Mouse (Mus musculus): ENCODE data around the gene Vgll4. TPM values are rescaled to one million over a fixed set of nuclear protein-coding genes. Genes with fewer than 3 reads are reported as not detected.
"Not testable (repeated sequence)": the region's sequence is repeated elsewhere in the genome, so short reads cannot be mapped to it uniquely, and the experiment has no call there.

Gene Vgll4
- total and polyA plus RNA-seq, 2 experiments from 2014 or later: 49.4 to 85.4 TPM

DNA sequence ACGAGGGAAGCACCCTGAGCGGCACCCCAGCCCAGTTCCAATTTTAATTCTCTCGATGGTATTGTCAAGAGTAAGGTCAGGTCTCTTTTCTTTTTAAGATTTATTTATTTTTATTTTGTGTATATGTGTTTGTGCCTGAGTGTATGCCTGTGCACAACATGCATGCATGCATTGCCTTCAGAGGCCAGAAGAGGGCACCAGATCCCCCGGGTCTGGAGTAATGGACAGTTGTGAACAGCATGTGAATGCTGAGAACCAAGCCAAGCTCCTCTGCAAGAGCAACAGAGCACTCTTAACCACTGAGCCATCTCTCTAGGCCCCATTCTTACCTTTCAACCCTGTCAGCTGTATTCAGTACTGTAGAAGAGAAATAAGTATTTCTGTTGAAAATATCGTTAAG, 42.4 kb downstream of the Vgll4 start:
- no peaks in the 10 kb centered on the region for H3K27me3 ChIP-seq (ENCODE audit: insufficient read depth, low read length)
- DNase-seq (ENCODE audit: low spot score): no peak
- 0 out of 2 replicates have a peak, but pooled peaks cover 9% of the 10 kb centered on the region for H3K4me1 ChIP-seq (ENCODE audit: insufficient read depth, low read length)
- peak; percentile 57 for TF ChIP-seq CTCF (IDR thresholded peaks at IDR 0.05; ENCODE audit: low read depth)
- no peak overlapping the region for H3K4me3 ChIP-seq (ENCODE audit: low read length)
- no peak overlapping the region for H3K9ac ChIP-seq (replicated peaks; ENCODE audit: low read length)
- 90% methylated on average over 5 of the region's 5 CpGs for WGBS
- H3K4me2 ChIP-seq (ENCODE audit: low read depth, low read length): no peak overlapping the region
- H3K27ac ChIP-seq: no peak overlapping the region
- no peaks in the 10 kb centered on the region for H3K36me3 ChIP-seq (ENCODE audit: insufficient read depth, low read length)
- ATAC-seq: no peak
- H3K9me3 ChIP-seq (ENCODE audit: low read length): no peaks in the 10 kb centered on the region

DNA sequence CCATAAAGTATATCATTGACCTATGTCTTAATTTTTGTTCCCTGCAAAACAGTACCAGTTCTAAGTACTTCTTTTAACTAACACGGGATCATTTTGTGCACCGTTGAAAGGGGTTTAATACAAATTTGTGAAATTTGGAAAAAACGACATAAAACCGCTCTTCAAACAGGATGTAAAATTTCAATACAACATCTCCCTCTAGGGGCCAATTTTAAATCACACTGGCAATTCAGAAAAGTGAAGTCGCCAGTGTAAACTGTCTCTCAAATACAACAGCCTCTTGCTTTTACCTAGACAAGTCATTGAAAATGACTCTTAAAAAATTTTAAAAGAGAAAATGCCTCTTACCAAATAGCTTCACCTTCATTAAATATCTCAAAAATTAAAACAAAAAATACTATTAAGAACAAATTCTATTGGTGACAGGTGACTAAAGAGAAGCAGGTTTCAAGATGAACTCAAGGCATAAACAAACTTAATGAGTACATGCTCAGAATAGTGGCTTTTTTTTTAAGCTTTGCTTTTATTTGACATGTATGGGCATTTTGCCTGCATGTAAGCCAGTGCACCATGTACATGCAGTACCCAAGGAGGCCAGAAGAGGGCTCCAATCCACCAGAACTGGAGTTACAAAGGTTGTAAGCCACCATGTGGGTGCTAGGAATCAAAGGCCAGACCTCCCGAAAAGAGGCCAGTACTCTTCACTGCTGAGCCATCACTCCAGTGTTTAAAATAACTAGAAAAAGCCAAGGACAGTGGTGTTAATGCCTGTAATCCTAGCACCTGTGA, 43.2 kb downstream of the Vgll4 start:
- Histone ChIP-seq H3K4me3 (ENCODE audit: low read length) (no peak overlapping the region), H3K27me3 (ENCODE audit: insufficient read depth, low read length) (no peaks in the 10 kb centered on the region), H3K9me3 (ENCODE audit: low read length) (no peaks in the 10 kb centered on the region), H3K36me3 (ENCODE audit: insufficient read depth, low read length) (no peaks in the 10 kb centered on the region), H3K9ac (replicated peaks; ENCODE audit: low read length) (no peak overlapping the region), H3K4me1 (ENCODE audit: insufficient read depth, low read length) (0 out of 2 replicates have a peak, but pooled peaks cover 4% of the 10 kb centered on the region), H3K4me2 (ENCODE audit: low read depth, low read length) (no peak overlapping the region), H3K27ac (no peak overlapping the region)
- ATAC-seq (no peak), DNase-seq (ENCODE audit: low spot score) (peak; percentile 86)
- peak; percentile 63 for TF ChIP-seq CTCF (IDR thresholded peaks at IDR 0.05; ENCODE audit: low read depth)
- 33% methylated on average over 6 of the region's 6 CpGs for WGBS

DNA sequence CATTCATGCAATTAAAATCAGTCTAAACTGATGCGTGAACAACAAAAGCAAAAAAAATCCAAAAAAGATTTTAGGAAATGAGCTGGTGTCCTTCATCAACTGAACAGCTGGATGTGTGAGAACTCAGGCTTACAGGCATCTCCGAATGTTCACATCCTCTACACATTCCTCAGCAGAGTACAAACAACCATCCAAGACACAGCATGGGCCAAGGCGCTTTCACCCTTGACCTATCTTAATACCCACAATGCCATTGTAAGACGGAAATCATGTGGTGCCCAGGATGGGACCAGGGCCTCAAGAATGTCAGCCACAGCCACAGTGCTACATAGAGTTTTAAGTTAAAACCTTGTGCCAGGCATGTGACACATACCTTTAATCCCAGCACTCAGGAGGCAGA, 44.6 kb downstream of the Vgll4 start:
- DNase-seq (ENCODE audit: low spot score) (no peak), ATAC-seq (no peak)
- 85% methylated on average over 4 of the region's 4 CpGs for WGBS
- H3K9me3 ChIP-seq (ENCODE audit: low read length): no peaks in the 10 kb centered on the region
- no peak overlapping the region for H3K27ac ChIP-seq
- no peak overlapping the region for H3K4me3 ChIP-seq (ENCODE audit: low read length)
- H3K36me3 ChIP-seq (ENCODE audit: insufficient read depth, low read length): no peaks in the 10 kb centered on the region
- no peak overlapping the region for H3K4me2 ChIP-seq (ENCODE audit: low read depth, low read length)
- no peaks in the 10 kb centered on the region for H3K27me3 ChIP-seq (ENCODE audit: insufficient read depth, low read length)
- TF ChIP-seq CTCF (IDR thresholded peaks at IDR 0.05; ENCODE audit: low read depth): no peak
- no peak overlapping the region for H3K9ac ChIP-seq (replicated peaks; ENCODE audit: low read length)
- H3K4me1 ChIP-seq (ENCODE audit: insufficient read depth, low read length): no peaks in the 10 kb centered on the region

DNA sequence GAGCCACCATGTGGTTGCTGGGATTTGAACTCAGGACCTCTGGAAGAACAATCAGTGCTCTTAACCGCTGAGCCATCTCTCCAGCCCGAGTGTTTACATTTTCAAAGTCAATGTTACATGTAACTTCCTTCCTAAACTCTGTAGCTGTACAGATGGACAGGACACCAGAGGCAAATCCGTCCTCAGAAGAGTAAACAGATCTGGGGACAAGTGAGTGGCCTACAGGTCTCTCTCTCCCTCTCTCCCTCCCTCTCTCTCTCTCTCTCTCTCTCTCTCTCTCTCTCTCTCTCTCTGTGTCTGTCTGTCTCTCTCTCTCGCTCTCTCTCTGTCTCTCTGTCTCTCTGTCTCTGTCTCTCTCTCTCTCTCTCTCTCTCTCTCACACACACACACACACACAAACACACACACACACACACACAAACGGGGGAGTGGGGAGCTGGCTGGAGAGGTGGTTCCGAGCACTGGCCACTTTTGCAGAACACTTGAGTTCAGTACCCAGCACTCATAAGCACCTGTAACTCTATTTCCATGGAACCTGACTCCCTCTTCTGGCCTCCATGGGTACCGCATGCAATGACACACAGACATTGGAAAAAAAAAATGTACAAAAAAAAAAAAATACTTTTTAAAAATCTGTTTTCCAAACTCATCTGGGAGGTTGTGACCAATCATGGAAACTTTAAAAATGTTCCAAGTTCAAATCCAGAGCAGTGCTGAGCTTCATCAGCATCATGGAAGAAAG, 47.3 kb downstream of the Vgll4 start:
- DNase-seq (ENCODE audit: low spot score): peak; percentile 37
- H3K36me3 ChIP-seq (ENCODE audit: insufficient read depth, low read length); H3K27me3 ChIP-seq (ENCODE audit: insufficient read depth, low read length); ATAC-seq; H3K9me3 ChIP-seq (ENCODE audit: low read length); H3K4me1 ChIP-seq (ENCODE audit: insufficient read depth, low read length); H3K9ac ChIP-seq (replicated peaks; ENCODE audit: low read length); H3K27ac ChIP-seq; H3K4me3 ChIP-seq (ENCODE audit: low read length); H3K4me2 ChIP-seq (ENCODE audit: low read depth, low read length): not testable (repeated sequence)
- peak; percentile 57 for TF ChIP-seq CTCF (IDR thresholded peaks at IDR 0.05; ENCODE audit: low read depth)
- 75% methylated on average over 7 of the region's 7 CpGs for whole genome bisulfite sequencing

DNA sequence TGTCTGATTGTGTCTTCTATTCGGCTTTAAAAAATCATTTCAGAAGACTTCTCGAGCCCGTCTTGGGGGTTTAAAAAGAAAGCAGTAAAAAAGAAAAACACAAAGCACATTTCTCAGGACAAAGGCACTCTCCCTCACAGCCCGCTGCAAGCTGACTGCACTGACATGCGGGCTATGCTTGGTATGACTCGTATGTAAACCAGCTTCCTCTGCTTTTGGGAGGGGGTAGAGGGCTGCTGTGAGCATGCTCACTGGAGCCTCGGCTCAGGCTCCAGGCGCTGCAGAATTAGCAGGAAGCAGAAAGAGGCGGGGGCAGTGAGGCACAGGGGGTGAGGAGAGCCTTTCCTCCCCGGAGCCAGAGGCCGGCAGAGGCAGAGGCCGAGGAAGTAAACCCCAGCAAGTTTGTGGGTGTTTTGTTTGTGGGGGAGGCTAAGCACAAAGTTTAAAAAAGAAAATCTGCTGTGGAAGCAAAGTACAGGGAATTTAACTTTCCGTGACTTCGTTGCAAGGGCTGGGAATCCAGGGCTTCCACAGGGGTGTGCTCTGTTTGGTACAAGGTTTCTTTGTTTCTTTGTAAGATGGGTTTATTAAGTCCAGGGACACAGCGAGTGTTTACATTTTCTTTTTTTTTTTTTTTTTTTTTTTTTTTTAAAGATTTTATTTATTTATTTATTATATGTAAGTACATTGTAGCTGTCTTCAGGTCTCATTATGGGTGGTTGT, 48.0 kb downstream of the Vgll4 start:
- Histone ChIP-seq H3K9me3 (ENCODE audit: low read length) (no peaks in the 10 kb centered on the region), H3K4me1 (ENCODE audit: insufficient read depth, low read length) (peaks cover 16% of the 10 kb centered on the region), H3K27ac (peak overlapping the region; percentile 77), H3K4me2 (ENCODE audit: low read depth, low read length) (peak overlapping the region; percentile 72), H3K9ac (replicated peaks; ENCODE audit: low read length) (peak overlapping the region; percentile 67), H3K4me3 (ENCODE audit: low read length) (peak overlapping the region; percentile 57), H3K36me3 (ENCODE audit: insufficient read depth, low read length) (no peaks in the 10 kb centered on the region), H3K27me3 (ENCODE audit: insufficient read depth, low read length) (no peaks in the 10 kb centered on the region)
- WGBS: 3% methylated on average over 15 of the region's 15 CpGs
- ATAC-seq (peak; percentile 90), DNase-seq (ENCODE audit: low spot score) (peak; percentile 92)
- TF ChIP-seq CTCF (IDR thresholded peaks at IDR 0.05; ENCODE audit: low read depth): no peak

DNA sequence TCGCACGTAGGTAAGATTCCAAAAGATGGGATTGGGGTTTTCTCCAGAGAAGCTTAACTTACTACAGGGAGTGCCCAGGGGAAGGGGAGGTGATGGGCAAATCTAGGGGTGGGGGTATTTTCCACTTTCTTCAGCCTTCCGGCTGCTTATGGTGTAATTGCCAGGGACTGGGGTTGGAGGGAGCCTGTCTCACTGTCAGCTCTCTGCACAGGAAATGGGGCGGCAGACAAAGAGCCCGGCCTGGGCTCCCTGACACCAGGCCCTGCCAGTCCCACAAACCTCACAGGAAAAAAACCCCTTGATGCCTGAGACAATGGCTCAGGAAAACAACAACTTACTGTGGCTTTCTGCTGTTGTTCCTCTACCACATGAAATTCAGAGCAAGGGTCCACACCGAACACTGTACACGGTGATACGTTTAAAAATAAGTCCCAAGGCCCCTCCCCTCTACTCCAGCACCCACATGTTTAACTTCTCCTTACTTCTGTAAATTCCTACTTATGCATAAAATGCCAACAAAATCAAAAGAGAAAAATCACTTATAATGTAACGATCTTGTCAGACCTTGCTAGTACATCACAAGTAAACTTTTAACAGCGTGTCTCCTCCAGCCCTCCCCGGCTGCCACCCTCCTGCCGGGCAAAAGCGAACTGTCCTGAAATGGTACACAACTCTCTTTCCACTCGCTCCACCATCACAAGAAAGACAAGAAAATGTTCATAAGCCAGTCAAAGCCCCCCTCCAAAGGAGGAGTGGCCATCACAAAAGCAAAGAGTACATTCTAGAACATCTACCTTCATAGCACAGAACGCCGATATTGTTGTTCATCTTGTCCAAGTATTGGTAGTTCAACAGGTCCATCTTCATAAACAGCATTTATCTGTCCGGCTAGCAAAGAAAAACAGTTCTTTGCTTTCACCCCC, 49.0 kb downstream of the Vgll4 start:
- Histone ChIP-seq H3K9ac (replicated peaks; ENCODE audit: low read length) (peak overlapping the region; percentile 67), H3K4me3 (ENCODE audit: low read length) (peak overlapping the region; percentile 57), H3K27me3 (ENCODE audit: insufficient read depth, low read length) (no peaks in the 10 kb centered on the region), H3K27ac (peak overlapping the region; percentile 77), H3K36me3 (ENCODE audit: insufficient read depth, low read length) (no peaks in the 10 kb centered on the region), H3K4me2 (ENCODE audit: low read depth, low read length) (peak overlapping the region; percentile 72), H3K9me3 (ENCODE audit: low read length) (no peaks in the 10 kb centered on the region), H3K4me1 (ENCODE audit: insufficient read depth, low read length) (peaks cover 23% of the 10 kb centered on the region)
- WGBS: 7% methylated on average over 17 of the region's 17 CpGs
- DNase-seq (ENCODE audit: low spot score): peak; percentile 63
- TF ChIP-seq CTCF (IDR thresholded peaks at IDR 0.05; ENCODE audit: low read depth): 0 out of 2 replicates have a peak, but pooled peaks have one; percentile 11
- no peak for ATAC-seq

All from hindbrain, postnatal 0 days (tissue).